Mouse (Mus musculus) lung, embryonic 14.5 days (tissue): ENCODE results near the gene Zbtb11. TPM values are rescaled to one million over a fixed set of nuclear protein-coding genes. Genes with fewer than 3 reads are reported as not detected.

Source experiments
- ATAC-seq: fragments of 200-750 bp; cut with Nextera tagmentation; 2 replicates; pipeline ENCODE4 v1.8.0; 2017; ENCODE audit warnings: mild to moderate bottlenecking, moderate TSS enrichment, moderate library complexity; ENCODE audit not compliant: insufficient read depth
- DNase-seq: peaks from one replicate; pipeline ENCODE4 v3.0.0-alpha.2; 2015
- H3K27ac ChIP-seq: fragments of 300-500 bp; sonication (generic); 2 replicates; pipeline ENCODE4 v1.5.1; 2014; ENCODE audit warnings: low read depth, mild to moderate bottlenecking, moderate library complexity
- H3K27me3 ChIP-seq: fragments of 300-500 bp; sonication (generic); 2 replicates; pipeline ENCODE4 v1.6.1; 2014; ENCODE audit warnings: low read length, control low read depth; ENCODE audit not compliant: insufficient read depth
- H3K36me3 ChIP-seq: fragments of 300-500 bp; sonication (generic); 2 replicates; pipeline ENCODE4 v1.6.1; 2014; ENCODE audit warnings: control low read depth; ENCODE audit not compliant: insufficient read depth
- H3K4me1 ChIP-seq: fragments of 300-500 bp; sonication (generic); 2 replicates; pipeline ENCODE4 v1.6.1; 2014; ENCODE audit warnings: antibody characterized with exemption, control low read depth; ENCODE audit not compliant: insufficient read depth
- H3K4me2 ChIP-seq: fragments of 300-500 bp; sonication (generic); 2 replicates; pipeline ENCODE4 v1.6.1; 2014; ENCODE audit warnings: mild to moderate bottlenecking
- H3K4me3 ChIP-seq: fragments of 300-500 bp; sonication (generic); 2 replicates; pipeline ENCODE4 v1.5.1; 2014; ENCODE audit warnings: low read depth, low read length
- H3K9ac ChIP-seq: fragments of 300-500 bp; sonication (generic); 2 replicates; pipeline ENCODE4 v1.6.1; 2014
- H3K9me3 ChIP-seq: fragments of 300-500 bp; sonication (generic); 2 replicates; pipeline ENCODE4 v1.6.1; 2016; ENCODE audit warnings: low read depth, low read length, control low read depth
- CTCF ChIP-seq: IDR thresholded peaks from 2 replicates; pipeline ENCODE4 v1.5.1; 2016; ENCODE audit warnings: antibody characterized with exemption, low read depth
- WGBS: fragments of 180-500 bp; shearing (Covaris S2); extraction: QIAGEN DNeasy Blood & Tissue Kit; methylation state at CpG from one replicate; pipeline ENCODE4 v1.1.7; 2014; 5-methylcytosine and 5-hydroxymethylcytosine counted together
- polyA plus RNA-seq: library from polyadenylated mRNA; unstranded; fragments of >200 nt; fragmentation: Nextera tagmentation; extraction: Ambion mirVana; gene quantifications from 2 replicates; pipeline ENCODE4 v1.2.1, GENCODE M21; 2014

The Zbtb11 gene
- polyA plus RNA-seq, 1 experiment from 2014 or later: 22.1 TPM

DNA sequence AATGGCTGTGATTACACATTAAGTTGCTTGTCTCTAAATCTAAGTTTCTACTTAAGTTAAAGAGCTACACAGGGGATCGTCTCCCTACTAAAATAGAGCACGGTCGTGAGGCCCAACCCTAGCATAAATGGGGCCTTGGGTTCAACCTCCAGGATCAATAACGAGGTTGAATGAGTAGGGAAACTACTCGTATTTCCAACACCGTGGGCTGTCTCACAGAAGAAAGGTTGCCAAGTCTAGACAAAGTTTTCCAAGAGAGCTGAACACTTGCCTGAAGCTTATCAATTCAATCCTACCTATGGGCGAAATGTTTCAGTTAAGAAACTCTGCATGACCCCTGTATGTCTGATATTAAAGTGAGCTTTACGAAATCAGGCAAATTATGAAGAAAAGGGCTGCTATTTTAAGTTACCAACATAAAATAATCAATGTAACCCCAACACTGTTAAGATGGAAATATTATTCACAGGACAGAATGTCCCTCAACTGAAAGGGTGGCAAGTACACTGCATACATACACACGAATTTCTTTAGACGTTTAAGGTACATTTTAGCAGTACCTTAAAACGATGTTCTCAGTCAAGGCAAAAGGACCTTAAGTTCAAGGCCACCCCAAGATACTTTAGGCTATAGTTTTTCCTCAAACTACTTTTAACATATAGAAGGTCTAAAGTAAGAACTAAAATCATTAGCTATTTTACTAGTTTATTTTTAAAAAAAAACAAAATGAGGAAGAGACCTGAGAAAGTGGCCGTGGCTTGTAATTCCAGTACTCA is 54.4 kb downstream of the Zbtb11 start:
- no peaks in the 10 kb centered on the region for H3K9me3 ChIP-seq
- peak overlapping the region; percentile 82 for H3K4me2 ChIP-seq
- peak overlapping the region; percentile 95 for H3K9ac ChIP-seq
- ATAC-seq (no peak), DNase-seq (no peak)
- H3K36me3 ChIP-seq: peaks cover 32% of the 10 kb centered on the region
- H3K27ac ChIP-seq: no peak overlapping the region
- H3K27me3 ChIP-seq: no peaks in the 10 kb centered on the region
- WGBS: 38% methylated on average over 12 of the region's 12 CpGs
- H3K4me3 ChIP-seq: peak overlapping the region; percentile 96
- TF ChIP-seq CTCF: no peak
- peaks cover 7% of the 10 kb centered on the region for H3K4me1 ChIP-seq

DNA sequence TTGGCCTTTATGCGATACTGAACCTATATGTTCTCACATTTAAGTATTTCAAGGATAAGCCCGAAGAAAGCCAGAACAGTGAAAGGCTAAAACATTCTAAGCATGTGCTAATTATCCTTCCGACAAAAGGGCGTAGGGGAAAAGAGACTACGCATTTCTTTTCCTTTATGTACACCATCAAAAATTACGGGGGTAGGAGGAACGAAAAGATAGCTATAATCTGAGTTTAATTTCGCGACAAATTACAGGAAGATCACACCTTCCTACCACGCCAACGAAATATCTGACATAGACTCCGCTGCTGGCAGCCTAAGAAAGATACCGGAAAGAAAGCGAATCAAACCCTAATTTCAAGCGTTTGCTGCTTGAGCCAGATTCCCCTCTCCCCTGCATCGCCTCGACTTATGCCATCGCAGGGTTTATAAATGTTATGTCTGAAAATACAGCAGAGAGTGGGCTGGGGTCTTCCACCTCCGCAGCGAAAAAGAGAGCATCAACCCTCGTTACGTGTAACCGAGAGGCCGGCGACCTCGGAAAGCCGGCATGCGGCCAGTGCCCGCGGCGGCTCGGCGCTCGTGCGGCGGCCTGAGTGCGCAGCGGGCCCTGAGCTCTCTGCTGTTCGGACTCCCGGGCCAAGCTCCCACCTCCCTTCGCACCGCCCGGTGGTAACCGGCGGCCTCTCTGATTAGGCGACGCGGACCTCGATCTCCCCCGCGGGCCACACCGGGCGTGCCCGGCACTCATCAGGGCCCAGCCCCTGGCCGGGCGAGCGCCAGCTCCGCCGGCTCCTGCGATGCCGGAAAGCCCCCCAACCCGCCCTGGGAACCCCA is 55.3 kb downstream of the Zbtb11 start:
- no peak for TF ChIP-seq CTCF
- Histone ChIP-seq H3K27ac (peak overlapping the region; percentile 90), H3K9ac (peak overlapping the region; percentile 95), H3K27me3 (no peaks in the 10 kb centered on the region), H3K4me3 (peak overlapping the region; percentile 96), H3K9me3 (no peaks in the 10 kb centered on the region), H3K4me1 (peaks cover 7% of the 10 kb centered on the region), H3K4me2 (peak overlapping the region; percentile 82), H3K36me3 (peaks cover 39% of the 10 kb centered on the region)
- ATAC-seq (peak; percentile 89), DNase-seq (peak; percentile 61)
- under 1% methylated on average over 61 of the region's 62 CpGs for WGBS

DNA sequence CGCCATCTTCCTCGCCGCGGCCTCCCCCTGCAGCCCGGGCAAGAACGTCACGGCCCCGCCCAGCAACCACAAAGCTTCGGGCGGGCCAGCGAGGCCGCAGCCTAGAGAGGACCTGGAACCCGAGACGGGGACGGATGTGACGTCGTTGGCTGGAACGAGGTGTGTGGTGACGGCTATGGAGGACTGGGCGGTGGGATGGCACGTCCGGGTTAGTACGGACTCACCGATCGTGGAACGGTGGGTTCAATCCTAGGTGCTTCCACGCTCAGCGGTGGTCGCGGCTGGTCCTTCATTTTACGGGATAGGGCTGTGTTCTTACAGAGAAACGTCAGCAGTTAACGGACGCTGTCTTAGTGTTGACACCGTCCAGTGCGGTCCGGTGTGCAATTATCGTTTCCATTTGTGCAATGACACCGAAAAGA is 56.0 kb downstream of the Zbtb11 start, which contains the start of gene Pcnp:
Pcnp (minus strand) TSS at position 79 of the 422 bp plus-strand sequence.
- H3K9me3 ChIP-seq: no peaks in the 10 kb centered on the region
- no peaks in the 10 kb centered on the region for H3K27me3 ChIP-seq
- WGBS: under 1% methylated on average over 39 of the region's 39 CpGs
- H3K36me3 ChIP-seq: peaks cover 41% of the 10 kb centered on the region
- DNase-seq (peak; percentile 99), ATAC-seq (peak; percentile 100)
- peak within 1 kb of the TSS; percentile 90 for H3K27ac ChIP-seq
- peak within 1 kb of the TSS; percentile 82 for H3K4me2 ChIP-seq
- H3K9ac ChIP-seq: peak within 1 kb of the TSS; percentile 95
- H3K4me1 ChIP-seq: peaks cover 7% of the 10 kb centered on the region
- H3K4me3 ChIP-seq: peak within 1 kb of the TSS; percentile 96
- TF ChIP-seq CTCF: no peak

DNA sequence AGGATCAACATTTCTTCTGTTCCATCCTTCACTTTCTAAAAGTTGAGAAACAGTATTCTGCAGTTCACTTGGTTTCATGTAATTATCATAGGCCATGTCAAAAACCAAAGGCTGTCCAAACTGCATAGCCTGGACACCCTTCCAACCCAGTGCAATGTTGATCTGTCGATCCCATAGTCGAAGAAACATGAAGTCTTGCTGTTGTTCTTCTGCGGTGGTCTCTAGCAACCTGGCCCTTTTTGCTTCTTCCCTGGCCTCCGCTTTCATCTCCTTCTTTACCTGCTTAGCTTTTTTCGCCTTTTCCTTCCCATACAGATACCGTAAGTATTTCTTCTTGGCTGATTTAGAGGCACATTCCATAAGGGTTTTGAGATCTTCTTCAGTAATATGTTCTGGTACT is 60.9 kb downstream of the Zbtb11 start:
- no peaks in the 10 kb centered on the region for H3K9me3 ChIP-seq
- no peak overlapping the region for H3K9ac ChIP-seq
- no peak overlapping the region for H3K27ac ChIP-seq
- ATAC-seq: no peak
- H3K4me3 ChIP-seq: no peak overlapping the region
- no peak for DNase-seq
- 0 out of 2 replicates have a peak, but pooled peaks cover 9% of the 10 kb centered on the region for H3K4me1 ChIP-seq
- H3K36me3 ChIP-seq: peaks cover 40% of the 10 kb centered on the region
- TF ChIP-seq CTCF: no peak
- WGBS: 94% methylated on average over 6 of the region's 6 CpGs
- no peaks in the 10 kb centered on the region for H3K27me3 ChIP-seq
- no peak overlapping the region for H3K4me2 ChIP-seq

DNA sequence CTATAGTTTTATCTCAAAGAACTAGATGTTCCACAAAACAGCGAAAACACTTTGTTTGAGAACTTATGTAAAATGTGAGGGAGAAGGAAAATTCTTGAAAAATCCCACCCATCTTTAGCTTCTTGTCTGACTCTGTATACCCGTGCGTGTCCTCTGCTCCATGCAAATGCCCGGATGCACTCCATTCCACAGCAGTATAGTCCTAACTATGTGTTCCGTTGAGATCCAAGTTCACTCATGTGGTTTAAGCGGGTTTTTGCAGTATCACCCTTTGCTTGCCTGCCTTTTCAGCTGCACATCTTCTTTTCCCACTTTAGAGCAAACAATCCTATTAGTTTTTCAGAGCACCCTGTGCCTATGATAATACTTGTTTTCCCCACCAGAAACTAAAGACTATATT is 62.8 kb downstream of the Zbtb11 start:
- WGBS: 48% methylated on average over 6 of the region's 6 CpGs
- Histone ChIP-seq H3K4me1 (0 out of 2 replicates have a peak, but pooled peaks cover 6% of the 10 kb centered on the region), H3K27me3 (no peaks in the 10 kb centered on the region), H3K4me2 (peak overlapping the region; percentile 89), H3K27ac (no peak overlapping the region), H3K9me3 (no peaks in the 10 kb centered on the region), H3K4me3 (peak overlapping the region; percentile 72), H3K9ac (peak overlapping the region; percentile 81), H3K36me3 (peaks cover 40% of the 10 kb centered on the region)
- ATAC-seq (no peak), DNase-seq (peak; percentile 14)
- no peak for TF ChIP-seq CTCF

DNA sequence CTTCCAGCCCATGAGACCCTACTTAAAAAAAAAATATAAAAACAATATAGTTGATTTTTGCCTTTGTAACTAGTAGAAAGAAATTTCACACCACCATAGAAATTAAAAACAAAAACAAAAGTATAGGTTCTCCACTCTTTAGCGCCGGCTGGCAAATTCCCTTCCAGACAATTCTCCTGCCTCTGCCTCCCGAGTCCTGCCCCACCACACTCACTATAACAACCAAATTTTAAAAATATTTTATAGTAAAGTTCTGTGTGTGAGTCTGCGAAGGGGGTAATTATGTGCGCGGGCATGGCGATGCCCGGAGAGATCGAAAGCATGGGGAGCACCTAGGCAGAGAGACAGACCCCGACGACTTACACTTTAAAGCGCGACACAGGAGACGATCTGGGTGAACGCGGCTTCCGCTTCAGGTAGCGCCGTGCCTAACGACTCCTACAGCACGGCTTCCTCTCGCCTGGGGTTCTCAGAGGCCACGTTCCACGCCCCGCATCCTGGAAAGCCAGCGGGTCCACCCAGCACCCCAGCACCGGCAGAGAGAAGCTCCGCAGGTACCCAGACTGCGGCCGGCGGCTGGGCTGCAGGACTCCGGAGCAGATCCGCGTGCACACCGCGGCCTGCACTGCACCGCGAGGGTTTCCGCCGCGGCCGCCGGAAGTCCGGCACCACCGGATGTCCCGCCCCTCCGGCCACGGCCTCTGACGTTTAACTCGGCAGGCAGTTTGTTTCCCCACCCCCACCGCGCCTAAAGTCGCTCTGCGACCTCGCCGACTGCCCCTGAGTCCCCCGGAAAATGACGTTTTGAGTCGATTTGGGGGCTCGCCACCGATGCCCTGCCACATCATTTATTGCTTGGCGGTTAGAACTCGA is 63.7 kb downstream of the Zbtb11 start, which contains the start of gene Trmt10c:
Trmt10c (minus strand) TSS at position 682 of the 873 bp plus-strand sequence.
- ATAC-seq: peak; percentile 100
- WGBS: under 1% methylated on average over 63 of the region's 63 CpGs
- H3K4me2 ChIP-seq: peak within 1 kb of the TSS; percentile 89

More for the DNA sequence above, 63.7 kb downstream of the Zbtb11 start, which contains the start of gene Trmt10c:
- peaks cover 33% of the 10 kb centered on the region for H3K36me3 ChIP-seq
- peak; percentile 98 for DNase-seq
- H3K27ac ChIP-seq: peak within 1 kb of the TSS; percentile 82
- no peaks in the 10 kb centered on the region for H3K9me3 ChIP-seq
- 0 out of 2 replicates have a peak, but pooled peaks cover 6% of the 10 kb centered on the region for H3K4me1 ChIP-seq
- H3K4me3 ChIP-seq: peak within 1 kb of the TSS; percentile 72
- no peak for TF ChIP-seq CTCF
- H3K27me3 ChIP-seq: no peaks in the 10 kb centered on the region
- peak within 1 kb of the TSS; percentile 81 for H3K9ac ChIP-seq
